Mouse (Mus musculus): ENCODE data around the gene Sdr9c7.

DNA sequence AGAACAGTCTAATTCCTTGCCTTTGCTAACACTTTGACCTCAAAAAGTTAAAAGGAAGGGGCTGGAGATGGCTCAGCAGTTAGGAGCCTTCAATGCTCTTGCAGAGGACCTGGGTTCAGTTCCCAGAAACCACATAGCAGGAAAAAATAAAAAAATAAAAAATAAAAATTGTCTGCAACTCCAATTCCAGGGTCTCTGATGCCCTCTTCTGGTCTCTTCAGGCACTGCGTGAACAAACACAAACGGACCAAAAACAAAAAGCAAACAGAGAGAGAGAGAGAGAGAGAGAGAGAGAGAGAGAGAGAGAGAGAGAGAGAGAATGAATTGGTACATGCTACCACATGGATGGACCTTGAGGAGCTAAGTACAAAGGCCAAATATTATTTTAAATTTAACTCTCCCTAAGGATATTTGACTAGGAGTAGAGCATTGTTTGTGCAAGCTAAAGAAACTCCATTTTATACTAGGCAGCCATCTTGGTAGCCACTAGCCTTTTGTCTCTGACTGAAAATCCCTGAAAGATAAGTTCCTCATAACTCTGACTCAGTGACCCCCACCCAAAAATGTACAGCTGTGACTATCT lies 39.2 kb downstream of the Sdr9c7 start:
- TF ChIP-seq CTCF (IDR thresholded peaks at IDR 0.05; ENCODE audit: control insufficient read depth, insufficient read depth, low read length) (no peak), POLR2A (IDR thresholded peaks at IDR 0.05; ENCODE audit: borderline replicate concordance, control insufficient read depth, low read depth, low read length) (no peak)

Data from bone marrow, adult 2 months (tissue).